15 mouse cellular contexts compared by ENCODE assay signal in genomic region chr8:126868831-126869463, GRCm38 (mm10).
A peak's percentile ranks its signal among the peaks of the same experiment; 100 is the strongest.
DNase-seq lines count a peak whose midpoint lies in the region; ATAC-seq and TF ChIP-seq lines count a peak whose summit lies in the region.
"Had no signal": no experiment of that assay in that cellular context is flagged by ENCODE, and none has a peak within 500 bp of the region (broad histone marks: within the 10 kb centered on the region; RNA-seq: fewer than 3 reads in every experiment).

No protein-coding gene starts in this region.

- DNase-seq in adrenal gland, adult 2 months = peak; percentile 34
- DNase-seq in adrenal gland, postnatal 10 days = no peak
- DNase-seq in liver, postnatal 0 days = no peak
- DNase-seq in liver = no peak
- peak; percentile 33 for DNase-seq in splenic B cell, adult 2 months (ENCODE audit: low read depth, low spot score)
- DNase-seq in stomach, postnatal 0 days (ENCODE audit: low spot score) = no peak
- no peak for DNase-seq in spleen, postnatal 14 days (ENCODE audit: low spot score in 2 of 2)
- DNase-seq: adrenal gland, postnatal 25 days; right cerebral cortex, adult 18-20 months had no signal

- no peaks in the 10 kb centered on the region for H3K9me3 ChIP-seq in liver, postnatal 0 days (ENCODE audit: low read length)
- H3K9me3 ChIP-seq in kidney, embryonic 16.5 days (ENCODE audit: low read length) = no peaks in the 10 kb centered on the region
- no peaks in the 10 kb centered on the region for H3K9me3 ChIP-seq in stomach, postnatal 0 days (ENCODE audit: control insufficient read depth, low read length)
- H3K9me3 ChIP-seq: embryonic facial prominence, embryonic 13.5 days; forebrain, embryonic 10.5 days; limb, embryonic 15.5 days; megakaryocyte, embryonic 14.5 days had no signal

- peak; percentile 38 for ATAC-seq in liver, postnatal 0 days
- ATAC-seq in kidney, embryonic 16.5 days (ENCODE audit: low FRiP score, low TSS enrichment) = no peak; the same call in 1 of the 2 replicates
- no peak for ATAC-seq in stomach, postnatal 0 days (ENCODE audit: low FRiP score, low TSS enrichment)

- H3K36me3 ChIP-seq in liver, postnatal 0 days (replicated peaks; ENCODE audit: insufficient read depth, low read length) = no peaks in the 10 kb centered on the region
- H3K36me3 ChIP-seq in kidney, embryonic 16.5 days (ENCODE audit: insufficient read depth, low read length) = no peaks in the 10 kb centered on the region
- H3K36me3 ChIP-seq in splenic B cell, adult 2 months (ENCODE audit: control insufficient read depth, insufficient read depth, low read length, poor library complexity, severe bottlenecking) = no peaks in the 10 kb centered on the region
- H3K36me3 ChIP-seq in stomach, postnatal 0 days (ENCODE audit: control insufficient read depth, insufficient read depth, low read length) = no peaks in the 10 kb centered on the region
- H3K36me3 ChIP-seq: embryonic facial prominence, embryonic 13.5 days; forebrain, embryonic 10.5 days; limb, embryonic 15.5 days had no signal

- peaks cover 9% of the 10 kb centered on the region for H3K4me1 ChIP-seq in liver, postnatal 0 days (ENCODE audit: insufficient read depth)
- H3K4me1 ChIP-seq in kidney, embryonic 16.5 days (ENCODE audit: insufficient read depth, low read length) = peaks cover 8% of the 10 kb centered on the region
- H3K4me1 ChIP-seq in stomach, postnatal 0 days (replicated peaks; ENCODE audit: control insufficient read depth, insufficient read depth) = no peaks in the 10 kb centered on the region
- H3K4me1 ChIP-seq: forebrain, embryonic 10.5 days had no signal

- no peak for TF ChIP-seq CTCF in liver, postnatal 0 days (IDR thresholded peaks at IDR 0.05; ENCODE audit: low read depth)
- no peak for TF ChIP-seq CTCF in stomach, postnatal 0 days (IDR thresholded peaks at IDR 0.05; ENCODE audit: low read depth)

- H3K4me3 ChIP-seq in liver, postnatal 0 days (ENCODE audit: low read depth, low read length) = no peak overlapping the region
- H3K4me3 ChIP-seq in kidney, embryonic 16.5 days (ENCODE audit: low read length) = no peak overlapping the region
- H3K4me3 ChIP-seq in stomach, postnatal 0 days (ENCODE audit: low read depth, low read length) = no peak overlapping the region
- H3K4me3 ChIP-seq: embryonic facial prominence, embryonic 13.5 days; forebrain, embryonic 10.5 days; limb, embryonic 15.5 days; megakaryocyte, embryonic 14.5 days; myocyte had no signal

- TF ChIP-seq EP300 in liver, postnatal 0 days (IDR thresholded peaks at IDR 0.05; ENCODE audit: low read depth) = no peak
- no peak for TF ChIP-seq EP300 in stomach, postnatal 0 days (optimal IDR thresholded peaks at IDR 0.05)

- H3K27me3 ChIP-seq in liver, postnatal 0 days (ENCODE audit: insufficient read depth, low read length) = no peaks in the 10 kb centered on the region
- H3K27me3 ChIP-seq in kidney, embryonic 16.5 days (ENCODE audit: insufficient read depth, low read length) = no peaks in the 10 kb centered on the region
- no peaks in the 10 kb centered on the region for H3K27me3 ChIP-seq in splenic B cell, adult 2 months (ENCODE audit: control insufficient read depth, insufficient read depth, low read length, poor library complexity, severe bottlenecking)
- no peaks in the 10 kb centered on the region for H3K27me3 ChIP-seq in stomach, postnatal 0 days (ENCODE audit: control insufficient read depth, insufficient read depth, low read length)
- H3K27me3 ChIP-seq: embryonic facial prominence, embryonic 13.5 days; limb, embryonic 15.5 days had no signal

- no peak overlapping the region for H3K4me2 ChIP-seq in liver, postnatal 0 days (ENCODE audit: low read depth, low read length)
- H3K4me2 ChIP-seq in kidney, embryonic 16.5 days (replicated peaks; ENCODE audit: low read depth, low read length) = no peak overlapping the region
- no peak overlapping the region for H3K4me2 ChIP-seq in stomach, postnatal 0 days (replicated peaks; ENCODE audit: low read depth)
- H3K4me2 ChIP-seq: embryonic facial prominence, embryonic 13.5 days; limb, embryonic 15.5 days had no signal

- no peak overlapping the region; the same call in 1 of the 2 replicates for H3K27ac ChIP-seq in liver, postnatal 0 days (ENCODE audit: low read depth)
- H3K27ac ChIP-seq in kidney, embryonic 16.5 days (ENCODE audit: low read length) = peak overlapping the region; percentile 44; the same call in 1 of the 2 replicates
- H3K27ac ChIP-seq in stomach, postnatal 0 days (replicated peaks) = no peak overlapping the region
- H3K27ac ChIP-seq: embryonic facial prominence, embryonic 13.5 days; forebrain, embryonic 10.5 days; limb, embryonic 15.5 days had no signal

- no peak overlapping the region for H3K9ac ChIP-seq in liver, postnatal 0 days (replicated peaks)
- H3K9ac ChIP-seq in kidney, embryonic 16.5 days (replicated peaks; ENCODE audit: low read length) = no peak overlapping the region
- H3K9ac ChIP-seq in stomach, postnatal 0 days (ENCODE audit: low read length) = no peak overlapping the region
- H3K9ac ChIP-seq: embryonic facial prominence, embryonic 13.5 days; limb, embryonic 15.5 days had no signal

- 64% methylated on average over 3 of the region's 3 CpGs for WGBS in liver, postnatal 0 days (ENCODE audit: insufficient replicate concordance)
- 44% methylated on average over 3 of the region's 3 CpGs for WGBS in kidney, embryonic 16.5 days
- WGBS in stomach, postnatal 0 days = 50% methylated on average over 3 of the region's 3 CpGs

Comparison
In these comparisons a context has a peak if more than half of its experiments do, and no peak if none do; other contexts are left out.
1. DNase-seq: peak in adrenal gland, adult 2 months (single experiment) and splenic B cell, adult 2 months (single experiment); none in adrenal gland, postnatal 10 days (single experiment), liver, postnatal 0 days (single experiment), liver (single experiment), stomach, postnatal 0 days (single experiment) and spleen, postnatal 14 days (0 of 2).